Mouse (Mus musculus) embryonic fibroblast, embryonic 13.5 days (primary cell): ENCODE data around the gene Col4a4.

ENCODE experiments used
- CTCF ChIP-seq: IDR thresholded peaks from 2 replicates; pipeline ENCODE4 v1.5.1; 2011; ENCODE audit warnings: mild to moderate bottlenecking, control low read depth, low read length, moderate library complexity, borderline replicate concordance; ENCODE audit not compliant: insufficient read depth
- POLR2A ChIP-seq: IDR thresholded peaks from 2 replicates; pipeline ENCODE4 v1.6.1; 2011; ENCODE audit warnings: low read depth, mild to moderate bottlenecking, control low read depth, low read length, moderate library complexity

GRCm38 (mm10) chr1:82618001-82618400 lies 31.4 kb upstream of the Col4a4 start:
- TF ChIP-seq CTCF (no peak), POLR2A (no peak)
